Mouse (Mus musculus) gastrocnemius, adult 2 months (tissue): ENCODE measurements at regions not wholly inside any gene's neighbourhood (a gene's known extent, or its start where the extent isn't known, plus 50 kb on each side); places are given as distances from the start of the nearest gene placed in this dataset.

Experiments
- DNase-seq: peaks from one replicate; pipeline ENCODE4 v3.0.0; 2022
- H3K27ac ChIP-seq: fragments of 200-600 bp; 2 replicates; pipeline ENCODE4 v1.8.1; 2022; ENCODE audit warnings: mild to moderate bottlenecking
- H3K4me3 ChIP-seq: fragments of 200-600 bp; 2 replicates; pipeline ENCODE4 v1.8.1; 2022; ENCODE audit warnings: mild to moderate bottlenecking, moderate library complexity
- CTCF ChIP-seq: fragments of 200-600 bp; IDR thresholded peaks from 2 replicates; pipeline ENCODE4 v1.8.1; 2022; ENCODE audit warnings: antibody characterized with exemption, mild to moderate bottlenecking, moderate library complexity
- intact Hi-C: fragments of 180-260 bp; cut with DNase I; formaldehyde crosslinking; loops from one replicate; pipeline ENCODE4 v1.15.1; 2025

DNA sequence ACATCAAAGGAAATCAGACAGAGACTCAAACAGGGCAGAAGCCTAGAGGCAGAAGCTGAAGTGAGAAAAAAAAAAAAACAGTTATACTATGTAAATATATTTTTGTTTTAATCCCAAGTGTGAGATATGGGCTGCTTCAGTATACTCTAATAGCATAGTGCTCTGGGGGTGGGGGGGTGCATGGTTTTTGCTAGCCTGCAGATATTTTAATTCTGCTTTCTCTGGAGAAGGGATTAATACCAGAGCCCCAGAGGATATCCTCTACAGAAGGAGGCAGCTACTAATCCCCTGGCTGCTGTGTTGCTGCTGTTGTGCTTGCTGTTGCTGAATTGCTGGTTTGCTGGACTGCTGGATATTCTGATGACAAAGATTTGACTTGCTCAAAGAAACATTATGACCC, 367.8 kb downstream of the Nova1 start:
- no peak overlapping the region for H3K27ac ChIP-seq
- intact Hi-C loops: no loop called here
- no peak for TF ChIP-seq CTCF
- H3K4me3 ChIP-seq: no peak overlapping the region
- no peak for DNase-seq

DNA sequence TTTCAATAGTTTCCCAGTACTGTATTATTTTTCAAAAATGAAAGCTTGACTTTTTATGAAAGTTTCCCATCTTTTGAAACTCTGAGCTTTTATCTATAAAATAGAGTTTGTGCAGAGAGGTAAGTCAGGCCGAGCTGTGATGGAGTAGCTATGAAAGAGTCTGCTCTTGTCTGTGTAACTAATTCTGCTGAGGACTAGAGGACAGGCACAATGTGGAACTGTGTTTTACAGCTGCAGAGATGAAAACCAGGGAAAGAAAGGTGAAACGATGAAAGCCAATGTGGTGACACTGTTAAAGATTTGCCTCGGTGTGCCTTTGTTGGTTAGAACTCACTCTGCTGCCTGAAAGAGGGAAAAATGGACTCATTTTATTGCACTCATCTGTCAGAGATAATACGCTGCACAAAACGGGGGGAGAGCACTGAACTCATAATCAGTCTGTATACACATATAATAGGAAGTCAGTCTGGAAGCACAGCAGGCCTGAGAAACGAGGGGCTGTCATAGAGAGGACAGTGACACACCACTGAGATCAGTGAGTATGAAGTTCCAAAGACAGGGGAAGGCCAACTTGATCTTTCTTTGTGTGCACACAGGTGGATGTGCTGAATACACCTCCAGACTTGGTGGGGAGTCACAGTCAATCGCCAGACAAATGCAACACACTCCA, 373.9 kb downstream of the Nova1 start:
- TF ChIP-seq CTCF: no peak
- Histone ChIP-seq H3K4me3 (no peak overlapping the region), H3K27ac (no peak overlapping the region)
- DNase-seq: no peak
- intact Hi-C loops: no loop called here

DNA sequence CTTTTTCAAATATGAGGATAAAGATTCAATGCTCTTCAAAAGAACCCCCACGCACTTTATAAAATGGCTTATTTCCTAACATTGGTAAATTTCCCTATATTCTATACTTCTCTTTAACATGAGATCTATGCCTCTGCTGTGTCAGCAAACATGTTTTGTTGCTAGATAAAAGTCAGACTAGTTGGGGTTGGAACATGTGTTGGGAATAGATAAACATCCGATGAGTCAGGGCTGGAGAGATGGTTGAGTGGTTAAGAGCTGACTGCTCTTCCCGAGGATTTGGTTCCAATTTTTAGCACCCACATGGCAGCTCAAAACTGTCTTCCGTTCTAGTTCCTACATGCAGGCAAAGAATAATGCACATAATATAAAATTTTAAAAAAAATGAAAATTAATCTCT, 399.1 kb downstream of the Nova1 start:
- Histone ChIP-seq H3K27ac (no peak overlapping the region), H3K4me3 (no peak overlapping the region)
- no peak for TF ChIP-seq CTCF
- DNase-seq: no peak
- intact Hi-C loops: no loop called here

GRCm38 (mm10) chr12:46418990-46419389, 399.7 kb downstream of the Nova1 start:
- Histone ChIP-seq H3K4me3 (no peak overlapping the region), H3K27ac (no peak overlapping the region)
- no peak for DNase-seq
- no peak for TF ChIP-seq CTCF
- intact Hi-C loops: no loop called here

- no peak for TF ChIP-seq CTCF
- intact Hi-C loops: no loop called here
- no peak for DNase-seq
- no peak overlapping the region for H3K27ac ChIP-seq
- no peak overlapping the region for H3K4me3 ChIP-seq
Measured at GRCm38 (mm10) chr12:46416765-46417404, 401.8 kb downstream of the Nova1 start.

GRCm38 (mm10) chr12:46416250-46416649, 402.5 kb downstream of the Nova1 start:
- Histone ChIP-seq H3K27ac (no peak overlapping the region), H3K4me3 (no peak overlapping the region)
- intact Hi-C loops: no loop called here
- no peak for TF ChIP-seq CTCF
- DNase-seq: no peak

GRCm38 (mm10) chr12:46405674-46406073, 413.1 kb downstream of the Nova1 start:
- no peak overlapping the region for H3K27ac ChIP-seq
- TF ChIP-seq CTCF: no peak
- intact Hi-C loops: no loop called here
- H3K4me3 ChIP-seq: no peak overlapping the region
- no peak for DNase-seq

DNA sequence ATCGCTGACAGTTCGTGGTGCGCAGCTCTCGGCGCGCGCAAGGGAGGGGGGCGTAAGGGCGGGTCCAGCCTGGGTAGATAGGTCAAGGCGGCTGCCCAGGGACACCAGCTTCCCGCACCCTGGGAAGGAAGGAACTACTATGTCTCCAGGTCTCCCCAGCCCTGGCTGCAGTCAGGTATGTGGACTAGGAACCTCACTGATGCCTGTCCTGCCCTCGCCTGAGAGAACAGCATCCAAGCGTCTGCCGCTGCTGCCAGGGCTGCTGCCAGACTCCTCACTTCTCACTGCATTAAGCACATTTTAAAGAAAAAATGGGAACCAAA, 419.1 kb downstream of the Nova1 start:
- peak; percentile 13 for DNase-seq
- intact Hi-C loops: no loop called here
- TF ChIP-seq CTCF: no peak
- H3K4me3 ChIP-seq: peak overlapping the region; percentile 65
- H3K27ac ChIP-seq: no peak overlapping the region

DNA sequence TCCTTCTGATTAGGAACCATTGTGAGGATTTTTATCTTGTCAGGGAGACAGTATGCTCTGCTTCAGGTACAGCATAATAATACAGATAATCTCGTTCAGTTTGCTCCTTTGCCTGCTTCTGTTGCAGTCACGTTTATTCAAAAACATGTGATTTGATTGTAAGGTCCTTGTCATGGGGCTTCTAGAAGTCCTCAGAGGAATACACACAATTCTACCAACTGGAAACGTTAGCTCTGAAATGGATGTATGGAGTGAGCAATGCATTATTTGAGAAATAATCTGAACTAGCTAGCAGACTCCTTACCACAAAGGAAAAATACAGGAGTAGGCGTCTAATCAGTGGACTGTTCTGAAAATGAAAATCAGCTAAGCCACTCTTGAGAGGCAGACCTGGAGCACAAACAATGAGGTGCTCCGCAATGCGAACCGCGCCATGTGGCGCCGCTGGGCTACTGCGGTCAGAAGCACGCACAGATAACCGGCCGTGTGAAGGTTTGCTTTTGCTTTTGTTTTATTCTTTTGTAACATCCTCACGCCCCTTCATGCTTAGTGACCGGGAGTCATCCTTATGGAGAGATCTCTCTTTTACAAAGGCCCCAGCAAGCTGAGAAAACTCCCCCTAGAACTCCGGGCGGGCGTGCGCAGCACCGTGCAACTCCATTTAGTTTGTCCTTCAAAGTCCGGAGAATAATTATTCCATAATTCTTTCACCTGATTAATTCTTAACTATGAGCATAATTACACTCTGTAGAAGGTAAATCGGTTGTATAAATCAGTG, 419.7 kb downstream of the Nova1 start:
- no peak for TF ChIP-seq CTCF
- peak overlapping the region; percentile 65 for H3K4me3 ChIP-seq

GRCm38 (mm10) chr12:46395245-46395644, 423.5 kb downstream of the Nova1 start:
- DNase-seq: no peak
- intact Hi-C loops: no loop called here
- TF ChIP-seq CTCF: no peak
- H3K27ac ChIP-seq: no peak overlapping the region
- H3K4me3 ChIP-seq: no peak overlapping the region

More for the DNA sequence above, 419.7 kb downstream of the Nova1 start:
- intact Hi-C loops: no loop called here
- no peak overlapping the region for H3K27ac ChIP-seq
- no peak for DNase-seq

- no peak for DNase-seq
- H3K4me3 ChIP-seq: no peak overlapping the region
- TF ChIP-seq CTCF: no peak
- H3K27ac ChIP-seq: no peak overlapping the region
- intact Hi-C loops: no loop called here
Measured at GRCm38 (mm10) chr12:46393769-46394168, 425.0 kb downstream of the Nova1 start.

GRCm38 (mm10) chr12:46378914-46379313, 439.8 kb downstream of the Nova1 start:
- no peak for DNase-seq
- no peak overlapping the region for H3K27ac ChIP-seq
- intact Hi-C loops: no loop called here
- no peak for TF ChIP-seq CTCF
- H3K4me3 ChIP-seq: no peak overlapping the region

DNA sequence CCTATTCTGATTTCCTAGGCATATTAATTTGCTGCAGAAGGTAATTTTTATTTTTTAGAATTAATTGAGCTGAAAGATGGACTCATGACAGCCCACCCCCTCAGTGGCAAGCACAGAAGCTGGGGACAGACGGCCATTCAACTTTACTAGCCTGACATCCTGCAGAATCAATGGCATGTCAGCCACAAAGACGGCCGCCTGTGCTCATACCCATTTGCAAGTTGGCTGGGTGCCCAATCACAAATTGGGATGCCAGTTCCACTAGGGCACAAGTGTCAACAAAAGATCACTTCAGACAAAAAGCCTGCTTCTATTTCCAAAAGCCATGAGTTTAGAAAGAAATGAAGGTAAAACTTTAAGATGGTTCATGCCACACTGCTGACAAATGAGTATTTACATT, 447.0 kb downstream of the Nova1 start:
- TF ChIP-seq CTCF: no peak
- Histone ChIP-seq H3K4me3 (no peak overlapping the region), H3K27ac (no peak overlapping the region)
- no peak for DNase-seq
- intact Hi-C loops: no loop called here
